Mouse (Mus musculus): ENCODE results near the gene Aldh4a1. TPM values are rescaled to one million over a fixed set of nuclear protein-coding genes. Genes with fewer than 3 reads are reported as not detected.

Gene Aldh4a1
- 10 to 100 TPM; 23.6 to 25.0 TPM for total RNA-seq (2021)

GRCm38 (mm10) chr4:139622373-139623282 lies at the start of gene Aldh4a1:
Gene Aldh4a1, plus strand, starts transcription at chr4:139622866.
- peak; percentile 91 for DNase-seq
- intact Hi-C loops (cut with DNase I), result loop anchor here (10.0 kb wide), 1 partner anchor 138 kb away; no protein-coding TSS in a partner anchor

GRCm38 (mm10) chr4:139572928-139573512 lies 49.6 kb upstream of the Aldh4a1 start:
- intact Hi-C loops (cut with DNase I), result no loop called here
- no peak for DNase-seq

- peak; percentile 99 for DNase-seq
- intact Hi-C loops (cut with DNase I), result no loop called here
These were observed 48.4 kb upstream of the Aldh4a1 start for GRCm38 (mm10) chr4:139574156-139574798.

GRCm38 (mm10) chr4:139574799-139575672 lies 47.6 kb upstream of the Aldh4a1 start:
- DNase-seq, result no peak
- intact Hi-C loops (cut with DNase I), result no loop called here

- DNase-seq, result no peak
- intact Hi-C loops (cut with DNase I), result no loop called here
These were observed 47.0 kb upstream of the Aldh4a1 start for GRCm38 (mm10) chr4:139575673-139576003.

GRCm38 (mm10) chr4:139576251-139576880 lies 46.3 kb upstream of the Aldh4a1 start:
- DNase-seq, result no peak
- intact Hi-C loops (cut with DNase I), result no loop called here

- intact Hi-C loops (cut with DNase I), result no loop called here
- DNase-seq, result no peak
These were observed 45.7 kb upstream of the Aldh4a1 start for GRCm38 (mm10) chr4:139577006-139577405.

GRCm38 (mm10) chr4:139578389-139578788 lies 44.3 kb upstream of the Aldh4a1 start:
- intact Hi-C loops (cut with DNase I), result no loop called here
- no peak for DNase-seq

GRCm38 (mm10) chr4:139579003-139579402 lies 43.7 kb upstream of the Aldh4a1 start:
- DNase-seq, result no peak
- intact Hi-C loops (cut with DNase I), result no loop called here

- intact Hi-C loops (cut with DNase I), result no loop called here
- no peak for DNase-seq
These were observed 43.2 kb upstream of the Aldh4a1 start for GRCm38 (mm10) chr4:139579466-139579865.

- DNase-seq, result no peak
- intact Hi-C loops (cut with DNase I), result no loop called here
These were observed 41.9 kb upstream of the Aldh4a1 start for GRCm38 (mm10) chr4:139580663-139581336.

GRCm38 (mm10) chr4:139581427-139582051 lies 41.1 kb upstream of the Aldh4a1 start:
- intact Hi-C loops (cut with DNase I), result no loop called here
- DNase-seq, result no peak

GRCm38 (mm10) chr4:139582346-139582745 lies 40.3 kb upstream of the Aldh4a1 start:
- DNase-seq, result no peak
- intact Hi-C loops (cut with DNase I), result no loop called here

- intact Hi-C loops (cut with DNase I), result no loop called here
- no peak for DNase-seq
These were observed 39.8 kb upstream of the Aldh4a1 start for GRCm38 (mm10) chr4:139582903-139583302.

GRCm38 (mm10) chr4:139583629-139584245 lies 38.9 kb upstream of the Aldh4a1 start:
- intact Hi-C loops (cut with DNase I), result no loop called here
- no peak for DNase-seq

- peak; percentile 51 for DNase-seq
- intact Hi-C loops (cut with DNase I), result no loop called here
These were observed 38.0 kb upstream of the Aldh4a1 start for GRCm38 (mm10) chr4:139584704-139585103.

GRCm38 (mm10) chr4:139585713-139586112 lies 37.0 kb upstream of the Aldh4a1 start:
- intact Hi-C loops (cut with DNase I), result no loop called here
- DNase-seq, result no peak

GRCm38 (mm10) chr4:139587370-139587769 lies 35.3 kb upstream of the Aldh4a1 start:
- DNase-seq, result no peak
- intact Hi-C loops (cut with DNase I), result no loop called here

GRCm38 (mm10) chr4:139587773-139588172 lies 34.9 kb upstream of the Aldh4a1 start:
- DNase-seq, result no peak
- intact Hi-C loops (cut with DNase I), result no loop called here
